Mouse (Mus musculus) urinary bladder, postnatal 10 days (tissue): ENCODE measurements around the gene Fam83d.

Source experiments
- DNase-seq: peaks from one replicate; pipeline ENCODE4 v3.0.0; 2022; ENCODE audit warnings: low spot score

Gene Fam83d

DNA sequence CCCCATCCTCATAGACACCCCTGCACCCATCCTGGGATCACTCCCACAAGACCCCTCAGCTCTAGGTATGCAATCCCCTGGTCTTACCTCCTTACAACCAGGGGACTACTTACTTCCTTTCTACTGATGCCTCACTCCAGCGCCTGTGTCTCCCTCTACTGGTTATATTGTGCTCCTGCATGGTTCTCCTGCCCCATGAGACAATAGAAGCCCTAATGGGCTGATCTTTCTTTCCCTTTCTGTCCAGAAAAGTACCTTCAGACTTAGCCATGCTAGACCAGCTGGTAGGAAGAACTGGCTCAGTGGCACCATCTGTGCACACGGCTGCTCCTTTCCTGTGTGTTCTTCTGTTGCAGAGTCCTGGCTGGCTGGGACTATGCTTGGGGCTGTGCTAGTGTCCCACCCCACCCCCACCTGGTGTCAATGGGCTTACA, 22.8 kb upstream of the Fam83d start:
- DNase-seq: no peak

DNA sequence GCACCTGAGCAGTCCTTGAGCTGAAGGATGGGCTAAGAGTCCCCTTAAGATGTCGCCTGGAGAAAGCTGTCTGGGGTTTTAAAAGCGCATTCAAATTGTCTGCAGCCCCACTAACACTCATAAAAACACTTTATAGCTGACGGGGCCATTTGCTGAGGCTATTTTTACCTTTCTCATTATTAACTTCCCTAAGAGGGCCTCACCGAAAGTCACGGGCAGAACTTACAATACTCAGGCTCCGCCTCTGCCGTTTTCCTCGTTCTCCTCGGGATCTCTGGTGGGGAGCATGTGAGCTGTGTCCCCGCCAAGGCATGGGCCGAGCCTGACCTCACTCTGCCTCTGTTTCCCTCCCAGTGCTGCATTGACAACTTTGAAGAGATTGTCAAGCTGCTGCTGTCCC, 21.7 kb upstream of the Fam83d start:
- DNase-seq: no peak

DNA sequence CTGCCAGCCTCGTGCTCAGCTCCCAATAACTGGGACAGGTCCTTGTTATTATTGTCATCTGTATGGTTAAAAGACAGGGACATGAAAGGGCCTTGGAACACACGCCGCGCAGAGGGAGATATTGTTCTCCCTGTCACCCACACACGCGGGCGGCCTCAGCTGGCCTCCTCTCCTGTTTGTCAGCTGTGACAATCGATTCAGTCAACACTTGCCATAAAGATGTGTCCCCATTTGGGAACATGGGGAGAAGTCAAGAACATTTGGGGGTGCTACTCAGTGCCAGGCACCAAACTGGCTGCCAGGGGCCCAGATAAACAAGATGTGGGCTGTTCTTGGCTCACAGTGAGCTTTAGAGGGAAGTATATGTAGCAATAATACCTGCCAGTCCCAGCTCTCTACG, 18.5 kb upstream of the Fam83d start:
- DNase-seq: no peak

DNA sequence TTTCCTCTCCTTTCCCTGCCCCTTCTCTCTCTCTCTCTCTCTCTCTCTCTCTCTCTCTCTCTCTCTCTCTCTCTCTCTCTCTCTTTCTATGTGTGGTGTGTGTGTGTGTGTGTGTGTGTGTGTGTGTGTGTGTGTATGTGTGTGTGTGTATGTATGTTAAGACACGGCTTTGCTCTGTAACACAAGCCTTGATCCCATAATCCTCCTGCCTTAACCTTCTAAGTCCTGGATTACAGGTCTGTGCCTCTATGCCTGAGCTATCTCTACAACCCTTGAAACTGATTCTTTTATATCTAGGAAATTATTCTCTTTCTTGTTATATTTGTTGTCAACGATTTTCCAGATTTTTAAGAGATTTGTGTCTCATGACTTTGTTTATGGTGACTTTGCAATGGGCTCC, 7.7 kb upstream of the Fam83d start:
- DNase-seq: no peak

DNA sequence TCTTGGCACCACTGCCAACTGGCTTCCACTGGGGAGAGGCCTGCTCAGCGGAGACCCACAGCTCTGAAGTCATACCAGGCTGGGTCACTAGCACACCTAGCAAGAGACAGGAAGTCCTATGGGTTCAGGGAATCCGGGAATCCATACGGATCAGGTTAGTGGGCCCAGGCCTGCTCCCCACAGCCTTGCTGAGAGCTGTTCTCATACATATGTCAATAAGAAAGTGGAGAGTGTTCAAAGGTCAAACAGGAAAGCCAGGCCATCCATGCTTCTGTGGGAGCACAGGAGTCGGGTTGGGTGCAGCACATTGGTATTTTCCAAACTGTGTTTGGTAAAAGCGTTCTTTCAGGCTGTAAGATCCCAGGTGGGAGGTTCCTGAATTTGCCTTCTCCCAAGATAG, 5.6 kb upstream of the Fam83d start:
- no peak for DNase-seq

DNA sequence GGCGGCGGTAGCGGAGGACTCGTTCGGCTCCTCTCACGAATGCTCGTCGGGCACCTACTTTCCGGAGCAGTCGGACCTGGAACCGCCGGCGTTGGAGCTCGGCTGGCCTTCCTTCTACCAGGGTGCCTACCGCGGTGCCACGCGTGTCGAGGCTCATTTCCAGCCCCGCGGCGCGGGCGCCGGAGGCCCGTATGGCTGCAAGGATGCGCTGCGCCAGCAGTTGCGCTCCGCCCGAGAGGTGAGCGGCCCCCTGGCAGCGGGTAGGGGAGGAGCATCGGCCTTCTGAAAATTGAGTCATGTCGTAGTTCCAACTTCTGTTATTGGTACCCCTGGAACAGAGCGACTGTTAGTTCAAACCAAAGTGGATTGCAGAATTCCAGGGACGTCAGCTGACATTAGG, 457 bp downstream of the Fam83d start:
- DNase-seq: no peak

DNA sequence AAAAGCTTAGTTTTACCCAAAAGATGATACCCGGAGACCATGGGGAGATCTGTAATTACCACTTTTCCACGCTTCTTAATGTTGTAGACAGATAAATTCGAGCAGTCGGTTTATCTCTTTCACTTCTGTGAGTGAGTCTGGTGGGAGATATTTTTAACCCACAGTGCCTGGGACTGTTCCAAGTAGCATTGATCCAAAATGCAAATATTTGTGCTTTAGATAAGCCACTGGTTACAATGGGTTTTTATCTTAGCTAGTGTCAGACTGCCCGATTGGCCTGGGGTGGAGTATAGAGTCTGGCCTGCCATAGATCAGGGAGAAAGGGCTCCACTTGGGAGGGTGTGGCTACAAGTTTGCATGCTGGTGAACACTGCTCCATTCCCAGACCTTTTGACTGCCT, 878 bp downstream of the Fam83d start:
- no peak for DNase-seq

DNA sequence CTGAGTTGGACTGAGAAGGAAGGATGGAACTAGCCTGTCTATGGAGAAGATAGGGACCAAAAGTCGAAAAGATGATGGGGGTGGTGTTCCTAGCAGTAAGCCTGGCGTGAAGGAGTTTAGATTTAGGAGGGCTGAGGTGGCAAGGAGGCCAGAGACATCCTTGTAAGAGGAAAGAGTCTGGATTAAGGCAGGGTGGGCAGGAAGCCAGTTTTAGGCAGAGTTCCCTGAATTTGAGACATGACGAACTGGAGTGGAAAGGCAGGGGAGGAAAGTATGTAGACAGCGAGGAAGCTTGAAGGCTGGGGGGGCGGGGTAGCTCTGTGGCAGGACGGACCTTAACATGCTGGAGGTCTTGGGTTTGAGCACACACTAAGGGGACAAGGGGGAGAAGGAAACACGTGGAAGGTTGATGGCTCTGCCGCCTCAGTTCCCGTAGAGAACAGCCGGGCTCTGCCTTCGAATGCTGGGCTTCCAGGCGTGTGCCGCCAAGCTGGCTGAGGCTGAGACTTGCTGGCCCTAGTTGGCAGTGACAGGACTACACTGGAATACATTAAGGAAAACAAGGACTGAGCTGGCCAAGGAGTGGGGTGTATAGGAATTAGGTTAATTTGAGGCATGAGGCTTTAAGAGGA, 2.3 kb downstream of the Fam83d start:
- no peak for DNase-seq

DNA sequence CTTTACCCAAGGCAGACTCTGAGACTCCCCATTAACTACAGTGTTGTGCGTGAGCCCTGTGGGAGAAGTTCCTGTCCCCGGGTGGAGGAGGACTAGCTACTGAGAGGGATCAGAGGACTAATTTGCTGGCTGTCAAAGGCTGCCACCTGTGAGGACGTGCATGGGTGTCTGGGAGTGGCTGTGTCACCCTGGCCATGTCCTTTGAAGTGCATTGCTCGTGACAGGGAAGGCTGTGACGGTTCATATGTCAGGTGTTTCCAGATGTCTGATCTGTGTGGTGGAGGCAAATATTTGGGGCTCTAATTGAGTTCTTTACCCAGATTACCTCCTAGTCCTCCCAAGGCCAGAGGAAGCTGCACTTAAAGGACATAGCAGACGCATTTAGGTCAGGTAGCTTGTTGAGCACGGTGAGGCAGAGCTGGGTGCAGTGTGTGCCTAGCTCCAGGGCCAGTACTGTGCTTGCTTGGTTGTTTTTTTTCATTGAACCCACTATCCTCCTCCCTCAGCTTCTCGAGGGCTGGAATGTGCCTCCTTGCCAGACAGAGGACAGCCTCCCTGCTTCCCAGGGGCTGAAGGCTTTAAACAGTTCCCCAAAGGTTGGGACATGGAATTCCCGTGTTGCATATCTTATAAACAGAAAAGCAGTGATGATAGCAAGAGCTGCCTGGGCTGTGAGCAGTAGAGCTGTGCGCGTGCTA, 3.3 kb downstream of the Fam83d start:
- DNase-seq: no peak

DNA sequence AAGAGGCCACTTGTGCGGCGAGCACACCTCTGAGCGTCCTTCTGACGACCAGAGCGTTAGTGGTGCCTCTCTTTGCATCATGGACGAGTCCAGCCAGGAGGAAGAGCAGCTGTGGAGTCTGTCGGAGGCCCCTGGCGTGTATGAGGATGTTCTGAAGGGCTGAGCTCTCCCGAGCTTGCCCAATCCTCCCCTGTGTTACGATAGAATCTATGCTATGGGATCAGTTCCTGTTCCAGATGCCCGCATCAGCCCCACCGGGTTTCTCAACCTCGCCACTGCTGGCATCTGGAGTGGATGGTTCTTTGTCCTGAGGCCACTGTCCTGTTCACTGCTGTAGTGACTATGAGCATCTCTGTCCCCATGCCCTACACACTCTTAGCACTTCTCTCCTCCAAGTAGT, 4.9 kb downstream of the Fam83d start:
- DNase-seq: no peak

DNA sequence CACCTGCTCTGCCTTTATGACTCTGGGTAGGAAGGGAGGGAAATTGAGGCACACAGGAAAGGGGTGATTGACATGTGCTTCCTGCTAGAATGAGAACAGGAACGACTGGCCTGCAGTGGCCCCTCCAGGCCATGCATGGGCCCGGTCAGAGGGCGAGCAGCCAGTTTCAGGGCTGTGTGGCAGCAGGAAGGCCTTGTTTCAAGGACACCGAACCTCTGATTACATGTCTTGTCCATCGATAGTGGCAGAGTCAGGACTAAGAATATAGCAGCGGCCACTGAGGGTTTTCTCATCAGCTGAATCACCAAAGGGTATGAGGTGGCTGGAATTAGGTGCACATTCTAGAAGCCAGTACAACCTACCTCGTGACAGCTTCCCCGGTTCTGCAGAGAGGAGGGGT, 7.0 kb downstream of the Fam83d start:
- no peak for DNase-seq

DNA sequence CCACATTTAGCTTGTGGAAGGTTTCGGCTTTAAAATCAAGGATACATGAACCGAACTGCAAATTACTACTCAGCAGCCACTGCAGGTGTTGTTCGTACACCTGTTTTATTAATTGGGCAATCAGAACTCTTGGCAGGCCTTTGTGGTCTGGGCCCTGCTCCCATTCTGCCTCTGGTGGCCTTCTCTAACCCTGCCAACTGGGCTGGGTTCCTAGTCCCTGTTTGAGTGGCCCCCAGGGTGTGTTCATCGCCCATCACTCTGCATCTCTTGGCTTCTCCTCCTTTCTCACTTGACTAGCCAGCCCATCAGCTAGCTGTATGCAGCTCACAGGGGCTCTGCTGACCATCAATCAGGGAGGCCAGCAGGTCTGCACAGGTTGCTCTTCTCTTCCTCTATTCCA, 8.8 kb downstream of the Fam83d start:
- DNase-seq: no peak

DNA sequence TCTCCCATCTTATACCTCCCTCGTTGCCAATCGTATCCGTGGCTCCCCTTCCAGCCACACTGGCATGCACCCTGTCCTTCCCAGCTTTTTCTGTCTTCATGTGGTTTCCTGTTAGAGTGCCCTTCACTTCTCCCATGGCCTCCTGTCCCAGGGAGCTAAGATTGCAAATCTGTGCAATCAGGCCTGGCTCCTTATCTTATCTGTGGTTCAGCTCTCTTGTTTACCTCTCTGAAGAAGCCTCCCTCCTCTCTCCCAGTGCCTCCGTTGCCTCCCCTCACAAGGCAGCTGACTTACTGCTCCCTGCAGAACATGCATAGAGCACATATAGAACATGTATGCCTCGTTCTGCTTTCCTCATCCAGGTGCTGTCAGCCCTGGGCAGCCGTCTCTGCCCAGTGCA, 9.6 kb downstream of the Fam83d start:
- DNase-seq: no peak

DNA sequence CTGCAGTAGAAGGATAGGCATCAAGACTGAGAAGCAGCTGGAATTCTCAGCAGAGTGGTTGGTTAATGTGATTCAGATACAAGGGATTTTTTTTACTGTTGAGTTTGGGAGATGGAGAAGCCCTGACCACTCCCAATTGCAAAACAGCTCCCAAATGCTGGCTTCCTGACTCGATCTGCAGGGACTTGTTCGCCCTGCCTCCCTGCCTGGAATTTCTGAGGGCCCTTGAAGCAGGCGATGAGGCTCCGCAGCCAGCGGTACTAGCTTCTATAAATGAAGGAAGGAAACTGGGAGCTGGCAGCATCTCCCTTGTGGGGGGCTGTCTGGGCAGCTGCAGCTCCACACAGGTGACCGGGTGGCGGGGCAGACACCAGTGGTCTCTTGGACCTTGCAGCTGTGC, 10.5 kb downstream of the Fam83d start:
- no peak for DNase-seq

DNA sequence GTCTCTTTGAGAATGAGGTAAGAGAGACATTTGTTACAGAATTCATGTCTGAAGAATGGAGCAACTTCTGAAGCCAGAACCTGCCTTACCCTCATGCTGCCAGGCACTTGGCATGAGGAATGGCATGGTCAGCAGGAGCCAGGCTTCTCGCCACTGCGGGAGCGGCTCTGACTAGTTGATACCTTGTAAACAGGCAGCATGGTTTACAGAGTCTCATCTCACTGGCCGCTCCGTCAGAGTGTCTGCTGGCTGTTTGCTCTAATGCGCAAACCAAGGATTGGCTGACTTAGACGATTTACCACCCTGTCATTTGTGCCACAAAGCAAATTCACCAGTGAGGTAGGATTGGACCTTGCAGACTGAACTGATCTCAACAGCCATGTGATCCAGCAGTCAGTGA, 13.2 kb downstream of the Fam83d start:
- DNase-seq: no peak

DNA sequence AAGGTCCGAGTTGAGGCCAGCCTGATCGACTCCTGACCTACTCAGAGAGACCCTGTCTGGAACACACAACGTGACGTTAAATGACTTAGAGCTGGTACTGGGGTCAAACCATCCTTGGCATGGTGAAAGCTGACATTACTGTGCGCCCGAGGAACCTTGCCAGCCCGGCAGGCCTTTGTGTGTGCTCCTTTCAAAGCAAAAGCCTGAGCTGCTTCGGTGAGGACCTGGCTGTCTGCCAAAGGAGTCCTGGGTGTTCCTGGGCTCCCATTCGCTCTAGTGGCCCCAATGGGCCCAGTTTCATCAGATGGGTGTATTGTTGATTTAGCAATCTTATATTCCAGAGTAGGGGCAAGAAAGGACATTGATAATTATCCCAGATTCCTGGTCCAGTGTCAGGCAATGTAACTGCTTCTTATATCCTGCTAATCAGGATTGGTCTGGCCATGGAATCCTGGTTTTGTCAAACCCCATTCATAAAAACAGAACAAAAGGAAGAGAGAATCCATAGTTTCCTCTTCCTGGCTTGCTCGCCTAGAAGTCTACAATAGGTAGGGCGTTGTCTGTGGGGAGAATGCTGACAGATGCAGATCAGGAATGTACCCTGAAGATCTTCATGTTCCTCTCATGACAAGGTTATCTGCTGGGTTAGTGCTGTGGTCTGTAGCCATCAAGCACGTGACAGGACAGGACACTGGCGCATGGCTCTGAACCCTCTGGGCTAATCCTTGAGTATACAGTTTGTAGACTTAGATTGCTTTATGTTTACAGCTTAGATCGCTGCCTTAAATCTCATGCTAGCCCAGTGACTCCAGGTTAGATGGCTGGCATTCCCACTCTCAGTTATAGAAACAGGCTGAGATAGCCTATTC, 19.3 kb downstream of the Fam83d start:
- no peak for DNase-seq

DNA sequence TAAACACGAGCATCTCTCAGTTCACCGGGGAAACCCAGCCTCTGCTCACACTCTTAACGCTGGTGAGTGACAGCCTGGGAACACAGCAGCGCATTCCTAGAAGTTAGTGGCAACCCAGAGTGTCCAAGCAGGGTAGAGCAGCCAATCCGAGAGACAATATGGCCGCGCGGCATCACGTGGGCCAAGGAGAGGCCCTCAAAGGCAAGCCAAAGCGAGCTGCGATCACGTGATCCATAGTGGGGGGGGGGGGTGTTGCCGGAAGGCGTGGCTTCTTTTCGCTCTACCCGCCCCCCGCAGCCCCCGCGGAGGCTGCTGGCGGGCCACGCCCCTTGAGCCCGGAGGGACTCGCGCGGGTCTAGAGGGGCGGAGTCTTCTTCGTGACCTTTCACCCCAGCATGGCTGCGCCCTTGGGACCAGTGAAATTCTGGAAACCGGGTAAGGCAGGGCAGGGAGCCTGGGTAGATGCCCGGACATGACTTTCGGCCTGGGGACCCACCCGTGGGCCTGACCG, 26.7 kb downstream of the Fam83d start, which contains the start of gene Dhx35:
Dhx35 (plus strand) TSS at position 314 of the 511 bp plus-strand sequence.
- peak; percentile 65 for DNase-seq

DNA sequence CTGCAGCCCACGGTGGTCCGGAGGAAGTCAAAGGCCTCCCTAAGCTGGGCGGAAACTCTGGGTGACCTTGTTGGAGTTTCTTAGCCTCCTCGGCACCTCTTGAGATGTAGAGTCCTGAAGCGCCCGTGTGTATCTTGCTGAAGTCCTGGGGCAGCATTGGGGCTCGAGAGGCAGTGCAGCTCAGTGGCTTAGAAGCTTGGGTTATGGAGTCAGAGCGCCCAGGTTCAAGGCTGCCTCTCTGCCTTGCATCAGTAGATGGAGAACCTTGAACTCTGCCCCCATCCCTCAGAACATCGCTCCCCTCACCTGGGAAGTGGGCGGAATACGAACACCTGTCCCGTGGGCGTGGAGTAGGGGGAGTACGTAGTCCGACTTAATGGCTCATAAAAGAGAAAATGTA, 27.1 kb downstream of the Fam83d start:
- DNase-seq: no peak

DNA sequence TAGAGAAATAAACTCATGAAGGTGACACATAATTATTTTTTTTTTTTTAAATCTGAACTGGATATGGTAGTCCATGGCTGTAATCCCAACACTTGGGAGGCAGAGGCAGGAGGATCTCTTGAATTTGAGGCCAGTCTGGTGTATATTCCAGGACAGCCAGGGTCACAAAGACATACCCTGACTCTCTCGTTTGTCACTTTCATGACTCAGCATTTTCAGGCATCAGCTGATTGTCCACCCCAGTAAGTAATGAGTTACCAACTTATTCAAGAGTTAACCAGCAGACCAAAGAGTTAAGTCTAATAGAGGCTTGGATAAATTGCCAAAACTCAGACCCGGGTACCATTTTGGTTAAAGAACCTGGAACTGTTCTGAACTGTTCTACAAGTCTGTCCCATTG, 28.0 kb downstream of the Fam83d start:
- no peak for DNase-seq

DNA sequence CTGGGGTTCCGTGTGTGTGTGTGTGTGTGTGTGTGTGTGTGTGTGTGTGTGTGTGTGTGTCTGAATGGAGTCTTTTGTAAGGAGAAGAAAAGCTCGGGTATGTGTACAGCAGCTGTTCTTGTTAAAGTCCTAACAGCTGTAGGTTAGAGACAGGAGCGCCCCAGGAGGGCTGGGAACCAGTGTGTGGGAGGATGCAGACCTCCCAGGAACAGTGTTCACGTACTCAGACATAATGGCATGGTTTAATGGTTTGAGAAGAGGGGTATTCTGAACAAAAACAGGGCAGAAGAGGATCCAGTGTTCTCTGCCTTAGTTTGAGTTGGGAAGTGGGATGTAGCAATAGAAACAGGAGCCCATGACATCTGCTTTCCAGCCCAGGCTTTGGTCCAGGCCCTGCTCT, 31.4 kb downstream of the Fam83d start:
- DNase-seq: no peak

DNA sequence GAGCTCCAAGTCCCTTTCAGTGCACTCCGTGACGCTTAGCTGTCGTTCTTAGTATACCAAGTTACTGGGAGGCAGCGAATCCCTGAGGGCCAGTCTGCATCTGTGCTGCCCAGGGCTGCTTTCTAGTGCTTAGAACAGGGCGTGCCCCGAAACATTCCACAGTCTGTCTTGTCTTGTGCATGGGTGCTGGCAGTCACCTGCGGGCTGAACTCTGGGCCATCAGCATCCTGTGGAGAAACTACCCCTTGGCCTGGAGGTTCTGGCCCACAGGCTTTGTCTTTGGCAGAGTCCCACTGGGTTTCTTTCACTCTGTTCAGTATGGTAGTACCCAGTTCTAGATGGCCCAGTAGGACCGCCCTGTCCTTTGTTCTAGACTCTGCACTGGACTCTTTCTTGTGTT, 32.9 kb downstream of the Fam83d start:
- DNase-seq: no peak

DNA sequence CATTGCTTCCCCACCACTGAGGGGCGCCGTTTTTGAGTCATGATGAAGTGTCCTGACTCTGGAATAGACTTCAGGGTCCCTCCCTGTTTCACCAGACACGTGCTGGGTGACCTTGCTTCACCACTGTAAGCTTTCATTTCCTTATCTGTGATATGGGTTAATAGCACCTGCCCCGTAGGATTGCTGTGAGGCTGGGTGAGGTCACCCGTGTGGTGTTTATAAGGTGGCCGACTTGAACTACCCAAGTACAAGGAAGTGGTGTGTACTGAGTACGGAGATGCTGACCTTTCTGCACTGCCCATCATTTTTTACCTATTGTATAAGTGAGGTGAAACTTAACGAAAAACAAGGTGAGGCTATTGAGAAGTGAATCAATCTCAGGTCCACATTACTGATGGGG, 35.7 kb downstream of the Fam83d start:
- no peak for DNase-seq

DNA sequence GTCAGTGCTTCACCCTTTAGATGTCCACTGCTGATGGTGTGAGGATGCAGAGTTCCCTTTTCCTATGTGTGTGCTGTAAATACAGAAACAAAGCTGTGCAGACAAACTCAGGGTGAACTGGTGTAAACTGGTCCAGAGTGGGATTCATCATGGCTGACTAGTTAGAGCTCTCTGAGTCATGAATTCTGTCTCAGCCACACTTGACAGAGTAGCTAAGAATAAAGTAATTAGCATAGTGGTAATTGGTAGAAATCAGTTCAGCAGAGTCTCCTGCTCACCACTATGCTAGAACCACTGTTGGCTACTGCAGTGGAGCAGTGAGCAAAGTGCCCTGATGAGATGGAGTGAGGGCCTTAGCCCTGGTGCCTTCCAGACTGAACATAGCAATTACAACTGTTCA, 47.8 kb downstream of the Fam83d start:
- no peak for DNase-seq
